Mouse (Mus musculus) hindbrain, embryonic 11.5 days (tissue): ENCODE results near the gene Gamt. TPM values are rescaled to one million over a fixed set of nuclear protein-coding genes. Genes with fewer than 3 reads are reported as not detected.

Experiments
- ATAC-seq: fragments of 200-750 bp; cut with Nextera tagmentation; 2 replicates; pipeline ENCODE4 v1.8.0; 2017; ENCODE audit warnings: mild to moderate bottlenecking, moderate TSS enrichment, moderate library complexity; ENCODE audit not compliant: low FRiP score
- DNase-seq: peaks from one replicate; pipeline ENCODE4 v3.0.0-alpha.2; 2015; ENCODE audit warnings: low spot score
- H3K27ac ChIP-seq: fragments of 300-500 bp; sonication (generic); 2 replicates; pipeline ENCODE4 v1.5.1; 2014; ENCODE audit warnings: mild to moderate bottlenecking, low read depth, low read length
- H3K27me3 ChIP-seq: fragments of 300-500 bp; sonication (generic); 2 replicates; pipeline ENCODE4 v1.6.1; 2014; ENCODE audit warnings: mild to moderate bottlenecking, low read length, moderate library complexity, mixed read lengths; ENCODE audit not compliant: control insufficient read depth, insufficient read depth
- H3K36me3 ChIP-seq: fragments of 300-500 bp; sonication (generic); 2 replicates; pipeline ENCODE4 v1.6.1; 2014; ENCODE audit warnings: mild to moderate bottlenecking, low read length, moderate library complexity, mixed read lengths; ENCODE audit not compliant: control insufficient read depth, insufficient read depth
- H3K4me1 ChIP-seq: fragments of 300-500 bp; sonication (generic); replicated peaks from 2 replicates; pipeline ENCODE4 v1.6.1; 2014; ENCODE audit warnings: low read length, mixed read lengths; ENCODE audit not compliant: control insufficient read depth, insufficient read depth
- H3K4me2 ChIP-seq: fragments of 300-500 bp; sonication (generic); replicated peaks from 2 replicates; pipeline ENCODE4 v1.6.1; 2014; ENCODE audit warnings: mild to moderate bottlenecking, low read depth, low read length
- H3K4me3 ChIP-seq: fragments of 300-500 bp; sonication (generic); 2 replicates; pipeline ENCODE4 v1.5.1; 2014; ENCODE audit warnings: low read depth, low read length
- H3K9ac ChIP-seq: fragments of 300-500 bp; sonication (generic); 2 replicates; pipeline ENCODE4 v1.6.1; 2014; ENCODE audit warnings: low read depth, low read length
- H3K9me3 ChIP-seq: fragments of 300-500 bp; sonication (generic); 2 replicates; pipeline ENCODE4 v1.6.1; 2016; ENCODE audit warnings: low read length; ENCODE audit not compliant: control insufficient read depth
- WGBS: fragments of 180-500 bp; shearing (Covaris S2); extraction: QIAGEN DNeasy Blood & Tissue Kit; methylation state at CpG from one replicate; pipeline ENCODE4 v1.1.7; 2014; 5-methylcytosine and 5-hydroxymethylcytosine counted together
- polyA plus RNA-seq: library from polyadenylated mRNA; unstranded; fragments of >200 nt; fragmentation: Nextera tagmentation; extraction: Ambion mirVana; gene quantifications from 2 replicates; pipeline ENCODE4 v1.2.1, GENCODE M21; 2014

The Gamt gene
- polyA plus RNA-seq, 1 experiment from 2014 or later = 30.4 TPM

DNA sequence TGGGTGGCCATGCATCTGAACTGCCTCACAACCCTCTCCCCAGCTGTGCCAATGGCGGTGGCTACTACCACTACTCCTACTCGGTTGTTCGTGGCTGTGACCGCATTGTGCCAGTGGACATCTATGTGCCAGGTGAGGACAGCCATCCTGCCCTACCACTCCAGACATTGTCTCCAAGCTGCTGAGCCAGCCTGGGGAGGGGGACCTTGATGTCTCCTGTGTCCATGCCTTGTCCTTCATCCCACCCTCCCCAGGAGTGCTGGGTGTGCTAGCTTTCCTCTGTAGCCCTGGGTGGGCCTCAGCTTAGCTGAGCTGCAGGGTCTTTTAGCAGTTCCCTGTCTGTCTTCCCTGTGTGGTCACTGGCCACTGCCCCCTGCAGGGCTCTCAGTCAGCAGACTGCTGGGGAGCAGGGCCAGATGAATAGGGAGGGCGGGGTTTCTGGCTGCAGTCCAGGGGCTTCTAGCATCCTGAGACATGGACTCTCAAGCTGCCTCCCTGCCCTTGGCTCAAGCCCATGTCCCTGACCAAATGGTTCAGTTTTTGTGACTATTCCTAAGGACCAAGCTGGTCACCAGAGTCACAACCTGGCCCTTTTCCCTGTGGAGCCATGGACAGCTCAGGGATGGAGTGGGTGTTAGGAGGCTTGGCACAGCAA, 4.8 kb downstream of the Gamt start:
- DNase-seq = no peak
- H3K36me3 ChIP-seq = peaks cover 8% of the 10 kb centered on the region; the same call in 1 of the 2 replicates
- 91% methylated on average over 5 of the region's 5 CpGs for WGBS
- H3K27me3 ChIP-seq = no peaks in the 10 kb centered on the region
- ATAC-seq = no peak
- peaks cover 10% of the 10 kb centered on the region for H3K4me1 ChIP-seq
- H3K9ac ChIP-seq = no peak overlapping the region
- no peak overlapping the region for H3K27ac ChIP-seq
- H3K4me3 ChIP-seq = no peak overlapping the region
- no peak overlapping the region for H3K4me2 ChIP-seq
- H3K9me3 ChIP-seq = no peaks in the 10 kb centered on the region

DNA sequence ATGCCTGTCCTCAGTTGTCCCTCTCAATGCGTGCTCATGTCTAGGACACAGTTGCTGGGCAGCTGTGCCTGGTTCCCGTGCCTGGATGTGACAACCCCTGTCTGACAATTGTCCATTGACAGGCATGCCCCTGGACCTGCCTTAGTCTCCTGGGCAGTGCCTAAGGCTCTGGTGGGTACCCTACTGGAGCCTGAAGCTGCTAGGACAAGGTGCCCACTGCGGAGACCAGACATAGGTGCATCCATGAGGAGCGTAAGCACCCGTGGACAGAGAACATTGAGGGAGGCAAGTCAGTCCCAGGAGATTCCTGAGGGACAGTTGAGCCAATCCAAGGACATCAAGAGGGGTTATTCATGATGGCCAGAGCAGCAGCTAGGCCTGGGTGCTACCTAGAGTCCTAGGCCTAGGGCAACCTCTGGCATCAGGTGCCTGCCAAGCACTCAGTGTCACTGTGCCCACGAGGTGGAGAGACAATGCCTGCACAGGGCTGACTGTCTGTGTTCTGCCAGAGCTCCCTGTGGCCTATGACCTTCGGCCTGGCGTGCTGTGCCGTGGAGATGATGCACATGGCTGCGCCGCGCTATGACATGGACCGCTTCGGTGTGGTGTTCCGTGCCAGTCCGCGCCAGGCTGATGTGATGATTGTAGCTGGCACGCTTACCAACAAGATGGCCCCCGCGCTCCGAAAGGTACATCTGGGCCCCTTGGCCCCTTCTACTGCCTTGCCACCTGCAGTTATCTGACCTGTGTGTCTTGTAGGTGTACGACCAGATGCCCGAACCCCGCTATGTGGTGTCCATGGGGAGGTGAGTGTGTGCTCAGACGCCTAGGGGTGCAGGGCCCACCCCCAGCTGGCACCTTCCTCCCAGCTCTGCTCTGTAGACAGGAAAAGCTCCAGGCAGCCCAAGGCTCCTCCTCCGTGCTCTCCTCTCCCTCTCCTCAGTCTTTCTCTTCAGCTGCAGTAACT, 6.2 kb downstream of the Gamt start:
- H3K4me2 ChIP-seq = no peak overlapping the region
- H3K4me3 ChIP-seq = no peak overlapping the region
- H3K9ac ChIP-seq = no peak overlapping the region
- ATAC-seq (no peak), DNase-seq (no peak)
- H3K36me3 ChIP-seq = peaks cover 8% of the 10 kb centered on the region; the same call in 1 of the 2 replicates
- no peak overlapping the region for H3K27ac ChIP-seq
- H3K4me1 ChIP-seq = peaks cover 2% of the 10 kb centered on the region; the same call in 1 of the 2 replicates
- 96% methylated on average over 26 of the region's 26 CpGs for WGBS
- H3K27me3 ChIP-seq = no peaks in the 10 kb centered on the region
- no peaks in the 10 kb centered on the region for H3K9me3 ChIP-seq

DNA sequence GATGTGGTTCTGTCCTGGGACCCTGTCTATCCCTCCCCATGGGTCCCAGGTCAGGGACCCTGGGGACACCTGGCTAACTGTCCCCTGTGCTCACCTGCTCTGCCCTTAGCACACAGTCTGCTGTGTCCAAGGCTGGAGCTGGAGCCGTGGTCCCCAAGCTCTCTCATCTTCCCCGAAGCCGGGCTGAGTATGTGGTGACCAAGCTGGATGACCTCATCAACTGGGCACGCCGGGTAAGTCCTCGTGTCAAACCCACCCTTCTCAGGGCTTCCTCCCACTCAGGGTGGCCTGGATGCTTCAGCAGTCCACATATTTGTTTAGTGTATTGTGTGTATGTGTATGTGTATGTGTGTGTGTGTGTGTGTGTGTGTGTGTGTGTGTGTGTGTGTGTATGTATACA, 7.3 kb downstream of the Gamt start:
- 91% methylated on average over 6 of the region's 6 CpGs for WGBS
- H3K9ac ChIP-seq = no peak overlapping the region
- H3K27me3 ChIP-seq = no peaks in the 10 kb centered on the region
- H3K4me1 ChIP-seq = no peaks in the 10 kb centered on the region; the same call in 1 of the 2 replicates
- no peaks in the 10 kb centered on the region for H3K9me3 ChIP-seq
- peaks cover 8% of the 10 kb centered on the region; the same call in 1 of the 2 replicates for H3K36me3 ChIP-seq
- H3K4me3 ChIP-seq = no peak overlapping the region
- H3K4me2 ChIP-seq = no peak overlapping the region
- no peak for ATAC-seq
- H3K27ac ChIP-seq = no peak overlapping the region
- DNase-seq = no peak

DNA sequence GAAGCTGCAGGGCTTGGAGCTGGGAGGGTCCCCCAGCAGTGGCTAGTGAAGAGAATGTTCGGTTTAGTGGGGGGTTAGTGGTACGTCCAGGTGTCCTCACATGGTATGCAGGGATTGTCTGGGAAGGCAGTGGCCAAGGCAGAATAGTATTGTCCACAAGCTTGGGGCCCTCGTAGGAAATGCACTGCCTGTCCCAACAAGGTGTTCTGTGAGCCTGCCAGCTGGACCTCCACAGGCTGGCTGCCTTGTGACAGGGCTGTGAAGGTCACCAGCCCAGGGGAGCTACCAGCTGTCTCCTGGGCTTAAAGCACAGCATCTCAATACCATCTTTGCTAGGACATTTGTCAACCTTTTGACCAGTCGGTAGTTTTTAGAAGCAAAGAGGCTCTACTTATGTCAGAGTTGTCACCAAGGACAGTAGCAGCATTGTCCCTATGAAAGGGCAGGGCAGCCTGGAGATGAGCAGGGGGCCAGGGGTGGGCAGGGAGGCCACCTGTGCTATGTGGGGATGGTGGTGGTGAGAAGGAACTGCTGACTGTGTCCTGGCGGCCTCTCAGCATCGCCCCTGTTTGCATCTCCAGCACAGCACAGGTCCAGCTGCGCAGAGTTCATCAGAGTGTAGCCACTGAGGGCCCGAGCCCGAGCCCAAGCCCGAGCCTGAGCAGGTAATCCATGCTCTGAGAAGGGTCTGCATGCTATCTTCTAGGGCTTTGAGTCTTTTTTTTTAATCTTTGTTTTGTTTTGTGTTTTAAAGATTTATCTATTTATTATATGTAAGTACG, 8.1 kb downstream of the Gamt start:
- Histone ChIP-seq H3K4me3 (no peak overlapping the region), H3K4me1 (no peaks in the 10 kb centered on the region; the same call in 1 of the 2 replicates), H3K9me3 (no peaks in the 10 kb centered on the region), H3K36me3 (peaks cover 8% of the 10 kb centered on the region; the same call in 1 of the 2 replicates), H3K4me2 (no peak overlapping the region), H3K27ac (no peak overlapping the region), H3K27me3 (no peaks in the 10 kb centered on the region), H3K9ac (no peak overlapping the region)
- no peak for ATAC-seq
- no peak for DNase-seq
- WGBS = 95% methylated on average over 11 of the region's 11 CpGs

DNA sequence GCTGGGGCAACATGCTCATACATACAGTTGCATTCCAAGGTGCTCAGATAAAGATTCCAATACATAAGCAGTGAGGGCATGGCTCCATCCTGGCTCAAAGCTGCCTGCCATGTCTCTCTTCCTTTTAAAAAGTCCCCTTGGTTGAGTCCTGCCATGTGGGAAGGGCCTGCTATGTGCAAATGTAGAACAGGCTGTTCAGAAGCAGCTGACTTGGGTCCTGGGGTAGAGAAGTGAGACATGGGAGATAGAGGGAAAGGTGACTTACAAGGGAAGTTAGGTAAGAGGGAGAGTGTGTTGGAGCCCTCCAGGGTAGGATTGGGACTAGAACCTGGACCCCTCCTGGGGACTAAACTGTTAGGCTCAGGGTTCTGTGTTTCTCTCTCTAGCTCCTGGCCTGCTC, 8.8 kb downstream of the Gamt start:
- Histone ChIP-seq H3K36me3 (peaks cover 8% of the 10 kb centered on the region; the same call in 1 of the 2 replicates), H3K9me3 (no peaks in the 10 kb centered on the region), H3K4me3 (no peak overlapping the region), H3K4me1 (no peaks in the 10 kb centered on the region; the same call in 1 of the 2 replicates), H3K9ac (no peak overlapping the region), H3K27ac (no peak overlapping the region), H3K27me3 (no peaks in the 10 kb centered on the region), H3K4me2 (no peak overlapping the region)
- DNase-seq = no peak
- no peak for ATAC-seq

DNA sequence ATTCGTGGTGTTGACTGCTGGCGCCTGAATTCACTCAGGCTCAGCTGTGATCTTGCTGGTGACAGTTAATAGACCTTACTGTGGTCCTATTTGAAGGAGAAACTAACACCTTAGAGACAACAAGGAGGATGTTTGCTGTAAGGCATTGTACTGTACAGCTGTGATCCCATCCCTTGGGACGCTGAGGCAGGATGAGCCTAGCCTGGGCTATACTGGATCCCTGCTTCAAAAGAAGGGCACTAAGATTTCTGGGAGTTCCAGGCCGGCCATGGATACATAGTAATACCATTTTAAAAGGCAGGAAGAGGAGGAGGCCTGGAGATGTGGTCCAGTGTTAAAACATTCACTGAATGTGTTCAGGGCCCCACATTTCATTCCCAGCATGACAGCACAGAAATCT, 10.2 kb downstream of the Gamt start:
- ATAC-seq (no peak), DNase-seq (no peak)
- Histone ChIP-seq H3K27ac (no peak overlapping the region), H3K4me2 (peak overlapping the region; percentile 74; the same call in 1 of the 2 replicates), H3K4me1 (no peaks in the 10 kb centered on the region; the same call in 1 of the 2 replicates), H3K36me3 (peaks cover 6% of the 10 kb centered on the region; the same call in 1 of the 2 replicates), H3K9me3 (no peaks in the 10 kb centered on the region), H3K27me3 (no peaks in the 10 kb centered on the region), H3K4me3 (peak overlapping the region; percentile 75; the same call in 1 of the 2 replicates), H3K9ac (no peak overlapping the region)
- 84% methylated on average over 4 of the region's 4 CpGs for WGBS

DNA sequence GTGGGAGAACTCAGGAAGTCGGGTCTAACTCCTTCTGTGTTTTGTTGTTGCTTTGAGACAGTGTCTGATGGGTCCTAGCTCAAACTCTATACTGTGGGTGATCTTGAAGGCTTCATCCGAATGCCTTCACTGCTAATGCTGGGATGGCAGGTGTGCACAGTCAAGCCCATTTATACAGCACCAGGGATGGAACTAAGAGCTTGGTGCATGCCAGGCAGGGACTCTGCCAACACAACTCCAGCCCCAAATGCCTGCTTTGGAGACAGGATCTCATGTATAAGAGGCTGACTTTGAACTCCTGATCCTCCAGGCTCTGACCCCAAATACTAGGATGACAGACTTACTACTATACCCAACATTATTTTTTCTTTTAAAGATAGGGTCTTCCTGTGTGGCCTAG, 10.8 kb downstream of the Gamt start:
- no peaks in the 10 kb centered on the region for H3K9me3 ChIP-seq
- DNase-seq = no peak
- no peaks in the 10 kb centered on the region for H3K27me3 ChIP-seq
- WGBS = 45% methylated on average over 2 of the region's 2 CpGs
- no peak overlapping the region for H3K27ac ChIP-seq
- H3K4me2 ChIP-seq = peak overlapping the region; percentile 74
- H3K4me1 ChIP-seq = peaks cover 3% of the 10 kb centered on the region; the same call in 1 of the 2 replicates
- peak overlapping the region; percentile 81 for H3K9ac ChIP-seq
- H3K36me3 ChIP-seq = peaks cover 3% of the 10 kb centered on the region; the same call in 1 of the 2 replicates
- no peak for ATAC-seq
- peak overlapping the region; percentile 75 for H3K4me3 ChIP-seq

DNA sequence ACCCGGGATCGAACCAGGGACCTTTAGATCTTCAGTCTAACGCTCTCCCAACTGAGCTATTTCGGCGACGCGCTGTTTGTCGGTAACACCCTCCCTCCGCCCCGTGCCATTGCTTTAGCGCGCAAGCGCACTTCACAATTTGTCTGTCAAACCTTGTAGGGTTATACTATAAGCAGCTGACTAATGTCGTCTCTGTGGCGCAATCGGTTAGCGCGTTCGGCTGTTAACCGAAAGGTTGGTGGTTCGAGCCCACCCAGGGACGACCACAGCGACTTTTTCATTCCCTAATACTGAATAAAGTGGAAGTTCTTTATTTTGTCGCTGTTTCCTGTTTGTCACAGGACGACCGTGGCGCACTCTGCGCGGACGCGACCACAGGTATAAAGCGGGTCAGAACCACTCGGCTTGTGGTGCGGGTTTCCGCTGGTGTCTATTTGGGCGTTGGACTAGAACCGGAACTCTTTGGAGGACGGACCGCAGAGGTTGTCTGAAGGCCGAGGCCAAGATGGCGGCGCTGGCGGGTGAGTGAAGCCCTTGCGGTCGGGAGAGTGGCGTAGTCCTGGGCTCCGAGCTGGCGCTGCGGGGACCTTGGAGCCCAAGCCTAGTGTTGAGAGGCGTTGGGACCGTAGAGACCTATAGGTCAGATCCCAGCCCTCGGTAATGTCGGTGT, 11.7 kb downstream of the Gamt start, which contains the start of gene Ndufs7:
Gene Ndufs7 (plus strand): TSS at position 151 of the 670 bp plus-strand sequence.
- H3K9ac ChIP-seq = peak within 1 kb of the TSS; percentile 81
- ATAC-seq = peak; percentile 87
- H3K27ac ChIP-seq = peak within 1 kb of the TSS; percentile 70
- peak; percentile 95 for DNase-seq
- under 1% methylated on average over 53 of the region's 53 CpGs for WGBS
- H3K4me3 ChIP-seq = peak within 1 kb of the TSS; percentile 75
- H3K4me1 ChIP-seq = peaks cover 3% of the 10 kb centered on the region; the same call in 1 of the 2 replicates
- H3K36me3 ChIP-seq = no peaks in the 10 kb centered on the region
- H3K9me3 ChIP-seq = no peaks in the 10 kb centered on the region
- H3K27me3 ChIP-seq = no peaks in the 10 kb centered on the region
- H3K4me2 ChIP-seq = peak within 1 kb of the TSS; percentile 74
